Mouse (Mus musculus) inflammation-experienced regulatory T-cells, adult 6 months (primary cell): ENCODE data around the gene Slain2. TPM values are rescaled to one million over a fixed set of nuclear protein-coding genes. Genes with fewer than 3 reads are reported as not detected.

Experiments
- ATAC-seq: one replicate; pipeline ENCODE4 v1.8.0; 2017
- polyA plus RNA-seq, 3 experiments: library from polyadenylated mRNA; unstranded; fragments of 100-300 nt; shearing (Covaris generic); gene quantifications; one replicate each; pipeline ENCODE4 v1.2.1; 2017

Slain2 gene
- polyA plus RNA-seq, 3 experiments from 2014 or later = 12.3 to 13.3 (median 12.6) TPM

GRCm38 (mm10) chr5:72901866-72902265, 12.2 kb upstream of the Slain2 start:
- no peak for ATAC-seq

GRCm38 (mm10) chr5:72902312-72902711, 11.8 kb upstream of the Slain2 start:
- ATAC-seq = no peak

GRCm38 (mm10) chr5:72902876-72903516, 11.1 kb upstream of the Slain2 start:
- no peak for ATAC-seq

GRCm38 (mm10) chr5:72904903-72905790, 9.0 kb upstream of the Slain2 start:
- ATAC-seq = no peak

- no peak for ATAC-seq
Observed at GRCm38 (mm10) chr5:72907402-72907801, 6.7 kb upstream of the Slain2 start.

- no peak for ATAC-seq
Observed at GRCm38 (mm10) chr5:72908324-72908936, 5.7 kb upstream of the Slain2 start.

GRCm38 (mm10) chr5:72909363-72909762, 4.7 kb upstream of the Slain2 start:
- no peak for ATAC-seq

GRCm38 (mm10) chr5:72910373-72910772, 3.7 kb upstream of the Slain2 start:
- no peak for ATAC-seq

- ATAC-seq = no peak
Observed at GRCm38 (mm10) chr5:72911284-72911683, 2.8 kb upstream of the Slain2 start.

- ATAC-seq = no peak
Observed at GRCm38 (mm10) chr5:72914633-72915561, 793 bp downstream of the Slain2 start.

- ATAC-seq = no peak
Observed at GRCm38 (mm10) chr5:72916048-72916447, 1.9 kb downstream of the Slain2 start.

GRCm38 (mm10) chr5:72916851-72917250, 2.7 kb downstream of the Slain2 start:
- peak; percentile 18 for ATAC-seq

- ATAC-seq = no peak
Observed at GRCm38 (mm10) chr5:72920416-72920815, 6.3 kb downstream of the Slain2 start.

- no peak for ATAC-seq
Observed at GRCm38 (mm10) chr5:72921171-72921570, 7.1 kb downstream of the Slain2 start.

GRCm38 (mm10) chr5:72922796-72923195, 8.7 kb downstream of the Slain2 start:
- ATAC-seq = no peak

GRCm38 (mm10) chr5:72927074-72927473, 13.0 kb downstream of the Slain2 start:
- ATAC-seq = no peak

GRCm38 (mm10) chr5:72933026-72933675, 19.0 kb downstream of the Slain2 start:
- no peak for ATAC-seq

GRCm38 (mm10) chr5:72938421-72938820, 24.3 kb downstream of the Slain2 start:
- ATAC-seq = peak; percentile 82

- ATAC-seq = no peak
Observed at GRCm38 (mm10) chr5:72939311-72939710, 25.2 kb downstream of the Slain2 start.

- peak; percentile 80 for ATAC-seq
Observed at GRCm38 (mm10) chr5:72940906-72941432, 26.9 kb downstream of the Slain2 start.

- no peak for ATAC-seq
Observed at GRCm38 (mm10) chr5:72948136-72948535, 34.0 kb downstream of the Slain2 start.

GRCm38 (mm10) chr5:72950252-72950651, 36.1 kb downstream of the Slain2 start:
- ATAC-seq = no peak
